Mouse (Mus musculus): ENCODE results near the gene Sik1.
"Not testable (repeated sequence)": the region's sequence is repeated elsewhere in the genome, so short reads cannot be mapped to it uniquely, and the experiment has no call there.

Sik1 gene

GRCm38 (mm10) chr17:31855597-31856518 is at the start of gene Sik1:
TSS of gene Sik1 (minus strand) at chr17:31855804.
- DNase-seq (ENCODE audit: low spot score): peak; percentile 99

GRCm38 (mm10) chr17:31905201-31905790 is 49.7 kb upstream of the Sik1 start:
- DNase-seq (ENCODE audit: low spot score): no peak

DNA sequence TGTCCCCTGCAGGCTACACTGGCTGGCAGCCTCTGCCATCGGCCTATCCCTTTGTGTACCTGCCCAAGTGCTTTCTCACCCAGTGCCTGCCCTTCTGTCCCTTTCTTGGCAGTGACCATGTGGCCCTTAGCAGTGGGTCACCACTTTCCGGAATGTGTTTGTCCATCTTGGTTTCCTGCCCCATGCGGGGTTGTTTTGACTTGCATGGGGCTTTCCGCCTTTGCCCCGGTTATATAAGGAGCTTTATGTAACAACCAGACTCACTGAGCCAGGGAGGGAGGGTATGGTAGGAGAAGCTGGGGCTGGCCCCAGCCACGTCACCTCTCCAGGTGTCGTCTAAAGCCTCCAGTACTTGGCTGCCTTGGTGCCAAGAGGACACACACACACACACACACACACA is 48.4 kb upstream of the Sik1 start:
- no peak for DNase-seq (ENCODE audit: low spot score)

DNA sequence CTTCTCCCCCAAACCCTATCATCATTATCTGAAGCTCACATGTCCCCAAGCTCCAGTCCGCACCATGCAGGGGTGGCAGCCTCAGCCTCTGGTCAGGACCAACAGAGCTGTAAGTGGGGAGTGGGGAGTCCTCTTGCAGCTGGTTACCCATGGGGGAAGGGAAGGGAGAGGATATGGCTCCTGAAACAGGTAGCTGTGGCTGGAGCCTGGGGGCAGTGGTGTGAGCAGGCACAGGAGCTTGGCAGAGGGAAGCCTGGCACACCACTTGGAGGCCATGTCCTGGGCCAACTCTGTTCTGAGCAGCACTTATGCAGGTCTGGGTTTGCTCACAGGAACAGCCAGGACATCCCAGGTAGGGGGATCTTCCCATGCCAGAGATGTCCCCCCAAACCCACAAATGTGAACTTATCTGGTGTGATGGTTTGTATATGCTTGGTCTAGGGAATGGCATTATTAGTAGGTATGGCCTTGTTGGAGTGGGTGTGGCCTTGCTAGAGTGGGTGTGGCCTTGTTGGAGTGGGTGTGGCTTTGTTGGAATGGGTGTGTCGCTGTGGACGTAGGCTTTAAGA is 47.1 kb upstream of the Sik1 start:
- DNase-seq (ENCODE audit: low spot score): no peak

DNA sequence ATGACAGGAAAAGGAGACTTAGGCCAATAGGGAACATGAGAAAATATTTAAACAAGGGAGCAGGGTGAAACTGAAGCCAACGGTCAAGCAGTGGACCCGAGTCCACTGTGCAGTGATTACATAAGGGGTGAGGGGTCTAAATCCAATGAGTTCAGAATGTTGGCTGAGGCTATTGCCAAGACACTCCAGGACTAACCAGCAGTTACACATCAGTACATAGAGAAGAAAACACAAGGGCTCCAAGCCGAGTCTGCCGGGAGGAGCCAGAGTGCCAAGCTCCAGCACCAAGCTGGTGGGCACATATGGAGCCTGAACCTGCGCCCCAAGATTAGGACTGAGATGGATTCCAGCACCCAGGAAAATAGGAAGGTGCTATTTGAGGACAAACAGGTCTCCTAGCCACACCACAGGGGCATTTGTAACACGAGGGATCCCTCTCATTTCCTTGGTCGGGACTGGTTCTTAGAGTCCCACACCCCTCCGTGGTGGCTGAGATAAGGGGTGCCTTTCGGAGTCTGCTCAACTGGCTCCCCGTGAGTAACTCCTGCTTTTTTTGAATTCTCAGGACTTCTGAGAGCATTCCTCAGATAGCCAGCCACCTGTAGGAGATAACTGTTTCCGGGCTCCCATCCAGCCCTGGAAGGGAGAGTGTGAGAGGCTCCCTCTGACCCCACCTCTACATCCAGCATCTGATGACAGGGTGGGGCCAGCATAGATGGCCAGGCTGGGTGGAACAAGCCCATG is 46.0 kb upstream of the Sik1 start:
- peak; percentile 50 for DNase-seq (ENCODE audit: low spot score)

- DNase-seq (ENCODE audit: low spot score): no peak
Measured at GRCm38 (mm10) chr17:31898941-31899340, 43.3 kb upstream of the Sik1 start.

- DNase-seq (ENCODE audit: low spot score): peak; percentile 41
Measured at GRCm38 (mm10) chr17:31897186-31897793, 41.7 kb upstream of the Sik1 start.

GRCm38 (mm10) chr17:31896751-31897150 is 41.1 kb upstream of the Sik1 start:
- DNase-seq (ENCODE audit: low spot score): peak; percentile 67

DNA sequence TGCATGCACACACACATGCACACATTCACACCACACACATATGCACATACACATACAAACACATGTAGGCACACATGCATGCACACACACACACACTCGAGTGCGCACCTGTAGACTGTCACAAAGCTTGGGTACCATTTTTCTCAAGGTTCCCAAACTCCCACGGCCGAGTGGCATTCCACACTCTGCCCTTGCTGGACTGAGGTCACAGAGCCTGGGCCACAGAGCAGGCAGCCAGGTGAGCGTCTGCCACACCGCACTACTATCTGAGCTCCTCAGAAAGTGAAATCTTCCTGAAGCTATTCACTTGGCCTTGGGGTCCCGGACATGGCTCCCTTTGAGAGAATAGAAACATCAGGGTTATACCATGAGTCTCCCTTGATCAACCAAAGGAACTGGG is 40.7 kb upstream of the Sik1 start:
- no peak for DNase-seq (ENCODE audit: low spot score)

GRCm38 (mm10) chr17:31893371-31894060 is 37.9 kb upstream of the Sik1 start:
- peak; percentile 2 for DNase-seq (ENCODE audit: low spot score)

DNA sequence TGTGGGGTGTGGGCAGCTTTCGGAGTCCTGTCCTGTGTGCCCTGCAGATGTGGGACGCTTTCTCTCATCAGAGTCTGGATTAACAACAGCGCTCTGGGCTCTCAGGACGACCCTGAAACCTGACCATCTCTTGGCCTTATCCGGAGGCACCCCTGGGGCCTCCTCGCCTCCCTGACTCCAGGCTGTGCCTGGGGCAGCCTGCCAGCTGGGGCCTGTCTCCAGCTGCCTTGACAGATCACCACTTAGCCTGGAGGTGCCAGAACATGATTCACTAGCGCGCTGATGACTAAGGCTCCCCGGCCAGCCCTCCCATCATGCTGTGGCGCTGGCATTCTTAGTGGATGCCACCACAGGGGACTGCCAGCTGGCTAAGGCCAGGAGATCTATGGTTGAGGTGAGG is 37.1 kb upstream of the Sik1 start:
- DNase-seq (ENCODE audit: low spot score): peak; percentile 92

GRCm38 (mm10) chr17:31891858-31892257 is 36.3 kb upstream of the Sik1 start:
- DNase-seq (ENCODE audit: low spot score): peak; percentile 5

- DNase-seq (ENCODE audit: low spot score): peak; percentile 3
Measured at GRCm38 (mm10) chr17:31890311-31890951, 34.8 kb upstream of the Sik1 start.

- peak; percentile 5 for DNase-seq (ENCODE audit: low spot score)
Measured at GRCm38 (mm10) chr17:31889446-31890201, 34.0 kb upstream of the Sik1 start.

DNA sequence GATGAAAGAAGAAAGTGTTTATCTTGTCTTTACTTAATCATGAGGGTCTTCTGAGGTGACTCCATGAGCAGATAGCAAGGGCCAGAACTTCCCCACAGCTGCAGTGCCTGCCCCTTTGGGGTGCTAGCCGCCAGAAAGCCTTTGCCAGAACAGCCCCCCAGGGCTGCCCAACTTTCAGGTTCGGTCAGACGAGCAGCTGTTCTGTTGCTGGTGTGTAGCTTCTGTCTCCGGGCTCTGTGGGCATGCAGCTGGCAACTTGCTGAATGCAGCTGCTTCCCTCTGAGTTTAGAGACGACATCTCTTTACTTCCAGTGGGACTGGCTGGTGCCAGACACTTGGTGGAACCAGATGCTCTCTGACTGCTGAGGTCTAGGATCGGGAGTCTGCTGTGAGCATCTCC is 32.9 kb upstream of the Sik1 start:
- peak; percentile 2 for DNase-seq (ENCODE audit: low spot score)

- DNase-seq (ENCODE audit: low spot score): not testable (repeated sequence)
Measured at GRCm38 (mm10) chr17:31884676-31885075, 29.1 kb upstream of the Sik1 start.

GRCm38 (mm10) chr17:31879406-31879805 is 23.8 kb upstream of the Sik1 start:
- DNase-seq (ENCODE audit: low spot score): peak; percentile 2

DNA sequence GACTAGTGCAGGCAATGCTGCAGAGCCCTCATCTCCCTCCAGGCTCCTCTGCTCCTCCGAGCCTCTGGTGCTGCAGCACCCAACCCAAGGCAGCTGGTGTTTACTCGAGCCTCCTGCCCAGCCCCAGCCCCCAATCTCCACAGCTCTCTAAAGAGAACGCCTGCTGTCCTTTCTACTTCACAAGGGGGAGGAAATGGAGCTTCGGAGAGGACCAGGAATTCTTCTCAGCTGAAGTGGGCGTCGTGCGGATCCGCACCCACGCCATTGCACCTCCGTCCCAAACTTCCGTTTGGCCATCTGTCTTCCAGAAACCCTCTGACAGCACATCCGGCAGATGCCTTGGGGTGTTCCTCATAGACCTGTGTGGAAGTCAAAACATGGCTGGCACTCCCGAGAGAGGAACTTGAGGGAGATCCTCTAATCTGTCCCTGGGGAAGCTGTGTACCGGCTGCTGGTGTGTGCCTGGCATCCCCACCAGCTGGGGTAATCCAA is 22.1 kb upstream of the Sik1 start:
- peak; percentile 3 for DNase-seq (ENCODE audit: low spot score)

DNA sequence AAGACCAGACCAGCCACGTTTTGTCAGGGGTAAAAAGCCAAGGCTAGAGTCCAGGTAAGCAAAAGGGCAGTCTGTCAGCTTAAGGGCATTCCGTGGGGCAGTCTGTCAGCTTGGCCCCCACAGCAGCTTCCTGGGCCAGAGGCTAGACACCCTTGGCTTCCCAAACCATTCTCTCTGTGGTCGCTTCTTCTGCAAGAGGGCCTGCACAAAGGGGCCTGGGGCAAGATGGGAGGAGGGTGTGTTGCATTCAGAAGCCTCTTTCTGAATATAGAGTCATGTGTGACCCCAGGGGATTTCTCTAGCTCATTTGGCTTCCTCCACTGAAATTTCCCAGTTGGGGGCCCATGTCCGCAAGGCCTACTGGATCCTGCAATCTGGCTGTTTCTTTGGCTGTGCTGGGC is 21.6 kb upstream of the Sik1 start:
- DNase-seq (ENCODE audit: low spot score): peak; percentile 1

DNA sequence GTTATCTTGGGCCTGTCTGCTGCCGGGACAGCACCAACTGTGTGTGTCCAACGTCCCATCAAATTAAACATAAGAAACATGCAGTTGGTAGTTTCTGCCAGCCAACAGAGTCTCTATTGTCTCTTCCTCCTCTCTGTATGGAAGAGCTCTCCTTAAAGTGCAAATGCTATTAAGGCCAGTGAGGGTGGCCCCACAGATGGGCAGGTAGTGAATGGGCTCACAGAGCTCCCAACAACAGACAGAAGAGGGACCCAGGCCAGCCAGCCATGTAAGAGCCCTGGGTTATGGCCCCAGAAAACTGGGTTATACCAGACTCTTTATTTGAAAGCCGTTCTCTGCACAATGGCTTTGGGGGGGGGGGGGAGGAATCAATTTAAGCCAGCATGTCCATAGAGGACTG is 21.2 kb upstream of the Sik1 start:
- peak; percentile 2 for DNase-seq (ENCODE audit: low spot score)
